Mouse (Mus musculus): ENCODE measurements around the gene Rhbdl2. TPM values are rescaled to one million over a fixed set of nuclear protein-coding genes. Genes with fewer than 3 reads are reported as not detected.

Rhbdl2 gene
- polyA plus RNA-seq (2015; fragmentation: Nextera tagmentation; extraction: Ambion mirVana): 9.1 and 9.9 TPM in 2 replicates

GRCm38 (mm10) chr4:123787191-123787985 is at the start of gene Rhbdl2:
TSS of gene Rhbdl2 (plus strand) at chr4:123787874.
- no peak for DNase-seq (ENCODE audit: low spot score)

GRCm38 (mm10) chr4:123738708-123739107 is 49.0 kb upstream of the Rhbdl2 start:
- DNase-seq (ENCODE audit: low spot score): no peak

GRCm38 (mm10) chr4:123742891-123743290 is 44.8 kb upstream of the Rhbdl2 start:
- peak; percentile 53 for DNase-seq (ENCODE audit: low spot score)

GRCm38 (mm10) chr4:123745221-123745775 is 42.4 kb upstream of the Rhbdl2 start:
- no peak for DNase-seq (ENCODE audit: low spot score)

- peak; percentile 33 for DNase-seq (ENCODE audit: low spot score)
Observed at GRCm38 (mm10) chr4:123748726-123749415, 38.8 kb upstream of the Rhbdl2 start.

GRCm38 (mm10) chr4:123749484-123750130 is 38.1 kb upstream of the Rhbdl2 start:
- no peak for DNase-seq (ENCODE audit: low spot score)

- peak; percentile 98 for DNase-seq (ENCODE audit: low spot score)
Observed at GRCm38 (mm10) chr4:123750152-123750651, 37.5 kb upstream of the Rhbdl2 start, which contains the start of gene Akirin1. TSS of gene Akirin1 (minus strand) at chr4:123750345.

GRCm38 (mm10) chr4:123750707-123751312 is 36.9 kb upstream of the Rhbdl2 start:
- DNase-seq (ENCODE audit: low spot score): no peak

- DNase-seq (ENCODE audit: low spot score): peak; percentile 7
Observed at GRCm38 (mm10) chr4:123758306-123758705, 29.4 kb upstream of the Rhbdl2 start.

- no peak for DNase-seq (ENCODE audit: low spot score)
Observed at GRCm38 (mm10) chr4:123765071-123765470, 22.6 kb upstream of the Rhbdl2 start.

- DNase-seq (ENCODE audit: low spot score): no peak
Observed at GRCm38 (mm10) chr4:123767807-123768206, 19.9 kb upstream of the Rhbdl2 start.

GRCm38 (mm10) chr4:123768234-123768633 is 19.4 kb upstream of the Rhbdl2 start:
- no peak for DNase-seq (ENCODE audit: low spot score)

- no peak for DNase-seq (ENCODE audit: low spot score)
Observed at GRCm38 (mm10) chr4:123792666-123793065, 5.0 kb downstream of the Rhbdl2 start.

- DNase-seq (ENCODE audit: low spot score): no peak
Observed at GRCm38 (mm10) chr4:123793136-123793535, 5.5 kb downstream of the Rhbdl2 start.

GRCm38 (mm10) chr4:123795057-123795456 is 7.4 kb downstream of the Rhbdl2 start:
- DNase-seq (ENCODE audit: low spot score): no peak

GRCm38 (mm10) chr4:123797403-123797802 is 9.7 kb downstream of the Rhbdl2 start:
- no peak for DNase-seq (ENCODE audit: low spot score)

- no peak for DNase-seq (ENCODE audit: low spot score)
Observed at GRCm38 (mm10) chr4:123797856-123798255, 10.2 kb downstream of the Rhbdl2 start.

GRCm38 (mm10) chr4:123803642-123804041 is 16.0 kb downstream of the Rhbdl2 start:
- no peak for DNase-seq (ENCODE audit: low spot score)

GRCm38 (mm10) chr4:123808304-123808703 is 20.6 kb downstream of the Rhbdl2 start:
- DNase-seq (ENCODE audit: low spot score): no peak

- DNase-seq (ENCODE audit: low spot score): no peak
Observed at GRCm38 (mm10) chr4:123810475-123811295, 23.0 kb downstream of the Rhbdl2 start.
